Mouse (Mus musculus): Measurements from ENCODE around the gene Cacnb4. TPM values are rescaled to one million over a fixed set of nuclear protein-coding genes. Genes with fewer than 3 reads are reported as not detected.

The Cacnb4 gene
- polyA plus RNA-seq, 1 experiment from 2014 or later, result 2.0 TPM

- Histone ChIP-seq H3K9me3 (ENCODE audit: low read length) (no peaks in the 10 kb centered on the region), H3K4me2 (replicated peaks; ENCODE audit: low read depth, low read length) (no peak overlapping the region), H3K27ac (ENCODE audit: low read length) (no peak overlapping the region), H3K4me1 (ENCODE audit: insufficient read depth, low read length) (peaks cover 4% of the 10 kb centered on the region; the same call in 1 of the 2 replicates), H3K9ac (replicated peaks; ENCODE audit: low read length) (no peak overlapping the region), H3K4me3 (ENCODE audit: low read length) (no peak overlapping the region), H3K36me3 (ENCODE audit: insufficient read depth, low read length) (no peaks in the 10 kb centered on the region), H3K27me3 (ENCODE audit: insufficient read depth, low read length) (no peaks in the 10 kb centered on the region)
- no peak for ATAC-seq (ENCODE audit: low FRiP score, low TSS enrichment)
- WGBS, result 96% methylated on average over 5 of the region's 5 CpGs
Observed at GRCm38 (mm10) chr2:52563277-52563676, 113.4 kb downstream of the Cacnb4 start.

- H3K36me3 ChIP-seq (ENCODE audit: insufficient read depth, low read length), result no peaks in the 10 kb centered on the region
- H3K27ac ChIP-seq (ENCODE audit: low read length), result no peak overlapping the region
- no peak overlapping the region for H3K4me2 ChIP-seq (replicated peaks; ENCODE audit: low read depth, low read length)
- peaks cover 8% of the 10 kb centered on the region for H3K4me1 ChIP-seq (ENCODE audit: insufficient read depth, low read length)
- H3K27me3 ChIP-seq (ENCODE audit: insufficient read depth, low read length), result no peaks in the 10 kb centered on the region
- 96% methylated on average over 3 of the region's 3 CpGs for WGBS
- no peaks in the 10 kb centered on the region for H3K9me3 ChIP-seq (ENCODE audit: low read length)
- H3K4me3 ChIP-seq (ENCODE audit: low read length), result no peak overlapping the region
- no peak overlapping the region for H3K9ac ChIP-seq (replicated peaks; ENCODE audit: low read length)
- no peak for ATAC-seq (ENCODE audit: low FRiP score, low TSS enrichment)
Observed at GRCm38 (mm10) chr2:52562356-52562755, 114.3 kb downstream of the Cacnb4 start.

- no peak overlapping the region for H3K4me3 ChIP-seq (ENCODE audit: low read length)
- peaks cover 8% of the 10 kb centered on the region for H3K4me1 ChIP-seq (ENCODE audit: insufficient read depth, low read length)
- WGBS, result 70% methylated on average over 7 of the region's 7 CpGs
- no peaks in the 10 kb centered on the region for H3K27me3 ChIP-seq (ENCODE audit: insufficient read depth, low read length)
- no peak overlapping the region for H3K9ac ChIP-seq (replicated peaks; ENCODE audit: low read length)
- H3K36me3 ChIP-seq (ENCODE audit: insufficient read depth, low read length), result no peaks in the 10 kb centered on the region
- H3K4me2 ChIP-seq (replicated peaks; ENCODE audit: low read depth, low read length), result no peak overlapping the region
- no peaks in the 10 kb centered on the region for H3K9me3 ChIP-seq (ENCODE audit: low read length)
- no peak for ATAC-seq (ENCODE audit: low FRiP score, low TSS enrichment)
- H3K27ac ChIP-seq (ENCODE audit: low read length), result no peak overlapping the region
Observed at GRCm38 (mm10) chr2:52561137-52561536, 115.5 kb downstream of the Cacnb4 start.

GRCm38 (mm10) chr2:52560266-52560665 is 116.4 kb downstream of the Cacnb4 start:
- no peak for ATAC-seq (ENCODE audit: low FRiP score, low TSS enrichment)
- Histone ChIP-seq H3K4me2 (replicated peaks; ENCODE audit: low read depth, low read length) (no peak overlapping the region), H3K4me1 (ENCODE audit: insufficient read depth, low read length) (peaks cover 8% of the 10 kb centered on the region)

GRCm38 (mm10) chr2:52558411-52558810 is 118.2 kb downstream of the Cacnb4 start:
- Histone ChIP-seq H3K4me2 (replicated peaks; ENCODE audit: low read depth, low read length) (no peak overlapping the region), H3K4me1 (ENCODE audit: insufficient read depth, low read length) (peaks cover 8% of the 10 kb centered on the region), H3K27ac (ENCODE audit: low read length) (no peak overlapping the region), H3K9ac (replicated peaks; ENCODE audit: low read length) (no peak overlapping the region), H3K4me3 (ENCODE audit: low read length) (no peak overlapping the region), H3K9me3 (ENCODE audit: low read length) (peaks cover under 1% of the 10 kb centered on the region; the same call in 1 of the 2 replicates), H3K36me3 (ENCODE audit: insufficient read depth, low read length) (no peaks in the 10 kb centered on the region), H3K27me3 (ENCODE audit: insufficient read depth, low read length) (no peaks in the 10 kb centered on the region)
- peak; percentile 31; the same call in 1 of the 2 replicates for ATAC-seq (ENCODE audit: low FRiP score, low TSS enrichment)
- WGBS, result 37% methylated on average over 8 of the region's 8 CpGs

More at GRCm38 (mm10) chr2:52560266-52560665, 116.4 kb downstream of the Cacnb4 start:
- Histone ChIP-seq H3K9ac (replicated peaks; ENCODE audit: low read length) (no peak overlapping the region), H3K4me3 (ENCODE audit: low read length) (no peak overlapping the region), H3K36me3 (ENCODE audit: insufficient read depth, low read length) (no peaks in the 10 kb centered on the region), H3K27ac (ENCODE audit: low read length) (no peak overlapping the region), H3K9me3 (ENCODE audit: low read length) (no peaks in the 10 kb centered on the region), H3K27me3 (ENCODE audit: insufficient read depth, low read length) (no peaks in the 10 kb centered on the region)
- 69% methylated on average over 2 of the region's 2 CpGs for WGBS

GRCm38 (mm10) chr2:52557503-52558275 is 118.9 kb downstream of the Cacnb4 start:
- ATAC-seq (ENCODE audit: low FRiP score, low TSS enrichment), result no peak
- 71% methylated on average over 12 of the region's 12 CpGs for WGBS
- no peak overlapping the region for H3K4me3 ChIP-seq (ENCODE audit: low read length)

GRCm38 (mm10) chr2:52556961-52557326 is 119.7 kb downstream of the Cacnb4 start:
- no peaks in the 10 kb centered on the region for H3K27me3 ChIP-seq (ENCODE audit: insufficient read depth, low read length)
- no peak overlapping the region for H3K4me3 ChIP-seq (ENCODE audit: low read length)
- ATAC-seq (ENCODE audit: low FRiP score, low TSS enrichment), result no peak
- H3K27ac ChIP-seq (ENCODE audit: low read length), result no peak overlapping the region
- peaks cover 8% of the 10 kb centered on the region for H3K4me1 ChIP-seq (ENCODE audit: insufficient read depth, low read length)
- WGBS, result 69% methylated on average over 4 of the region's 4 CpGs
- H3K4me2 ChIP-seq (replicated peaks; ENCODE audit: low read depth, low read length), result no peak overlapping the region
- H3K9me3 ChIP-seq (ENCODE audit: low read length), result peaks cover 4% of the 10 kb centered on the region; the same call in 1 of the 2 replicates
- H3K9ac ChIP-seq (replicated peaks; ENCODE audit: low read length), result no peak overlapping the region
- H3K36me3 ChIP-seq (ENCODE audit: insufficient read depth, low read length), result no peaks in the 10 kb centered on the region

More at GRCm38 (mm10) chr2:52557503-52558275, 118.9 kb downstream of the Cacnb4 start:
- Histone ChIP-seq H3K9ac (replicated peaks; ENCODE audit: low read length) (no peak overlapping the region), H3K4me2 (replicated peaks; ENCODE audit: low read depth, low read length) (no peak overlapping the region), H3K36me3 (ENCODE audit: insufficient read depth, low read length) (no peaks in the 10 kb centered on the region), H3K27ac (ENCODE audit: low read length) (no peak overlapping the region), H3K27me3 (ENCODE audit: insufficient read depth, low read length) (no peaks in the 10 kb centered on the region), H3K9me3 (ENCODE audit: low read length) (peaks cover 4% of the 10 kb centered on the region; the same call in 1 of the 2 replicates), H3K4me1 (ENCODE audit: insufficient read depth, low read length) (peaks cover 8% of the 10 kb centered on the region)

GRCm38 (mm10) chr2:52556298-52556960 is 120.2 kb downstream of the Cacnb4 start:
- Histone ChIP-seq H3K9ac (replicated peaks; ENCODE audit: low read length) (no peak overlapping the region), H3K27ac (ENCODE audit: low read length) (no peak overlapping the region), H3K9me3 (ENCODE audit: low read length) (peaks cover 4% of the 10 kb centered on the region; the same call in 1 of the 2 replicates), H3K27me3 (ENCODE audit: insufficient read depth, low read length) (no peaks in the 10 kb centered on the region), H3K36me3 (ENCODE audit: insufficient read depth, low read length) (no peaks in the 10 kb centered on the region), H3K4me1 (ENCODE audit: insufficient read depth, low read length) (peaks cover 8% of the 10 kb centered on the region), H3K4me2 (replicated peaks; ENCODE audit: low read depth, low read length) (no peak overlapping the region), H3K4me3 (ENCODE audit: low read length) (no peak overlapping the region)
- ATAC-seq (ENCODE audit: low FRiP score, low TSS enrichment), result no peak
- 56% methylated on average over 20 of the region's 20 CpGs for WGBS

GRCm38 (mm10) chr2:52548401-52548800 is 128.2 kb downstream of the Cacnb4 start:
- Histone ChIP-seq H3K27ac (ENCODE audit: low read length) (no peak overlapping the region), H3K9me3 (ENCODE audit: low read length) (peaks cover 3% of the 10 kb centered on the region; the same call in 1 of the 2 replicates), H3K27me3 (ENCODE audit: insufficient read depth, low read length) (no peaks in the 10 kb centered on the region), H3K4me1 (ENCODE audit: insufficient read depth, low read length) (no peaks in the 10 kb centered on the region), H3K9ac (replicated peaks; ENCODE audit: low read length) (no peak overlapping the region), H3K4me3 (ENCODE audit: low read length) (no peak overlapping the region), H3K36me3 (ENCODE audit: insufficient read depth, low read length) (no peaks in the 10 kb centered on the region), H3K4me2 (replicated peaks; ENCODE audit: low read depth, low read length) (no peak overlapping the region)
- no peak for ATAC-seq (ENCODE audit: low FRiP score, low TSS enrichment)
- 93% methylated on average over 3 of the region's 3 CpGs for WGBS

GRCm38 (mm10) chr2:52547331-52547730 is 129.3 kb downstream of the Cacnb4 start:
- no peak for ATAC-seq (ENCODE audit: low FRiP score, low TSS enrichment)
- H3K36me3 ChIP-seq (ENCODE audit: insufficient read depth, low read length), result no peaks in the 10 kb centered on the region
- H3K9ac ChIP-seq (replicated peaks; ENCODE audit: low read length), result no peak overlapping the region
- H3K27me3 ChIP-seq (ENCODE audit: insufficient read depth, low read length), result no peaks in the 10 kb centered on the region
- no peak overlapping the region for H3K4me3 ChIP-seq (ENCODE audit: low read length)
- H3K27ac ChIP-seq (ENCODE audit: low read length), result no peak overlapping the region
- no peak overlapping the region for H3K4me2 ChIP-seq (replicated peaks; ENCODE audit: low read depth, low read length)
- no peaks in the 10 kb centered on the region for H3K4me1 ChIP-seq (ENCODE audit: insufficient read depth, low read length)
- no peaks in the 10 kb centered on the region for H3K9me3 ChIP-seq (ENCODE audit: low read length)
- 85% methylated on average over 11 of the region's 11 CpGs for WGBS
